Mouse (Mus musculus) right cerebral cortex, postnatal 10 days (tissue): ENCODE data around the gene Ttc34.

Experiments used
- DNase-seq, 2 experiments: peaks; one replicate each; pipeline ENCODE4 v3.0.0; 2021; ENCODE audit warnings: low spot score in 2 of 2

Gene Ttc34

DNA sequence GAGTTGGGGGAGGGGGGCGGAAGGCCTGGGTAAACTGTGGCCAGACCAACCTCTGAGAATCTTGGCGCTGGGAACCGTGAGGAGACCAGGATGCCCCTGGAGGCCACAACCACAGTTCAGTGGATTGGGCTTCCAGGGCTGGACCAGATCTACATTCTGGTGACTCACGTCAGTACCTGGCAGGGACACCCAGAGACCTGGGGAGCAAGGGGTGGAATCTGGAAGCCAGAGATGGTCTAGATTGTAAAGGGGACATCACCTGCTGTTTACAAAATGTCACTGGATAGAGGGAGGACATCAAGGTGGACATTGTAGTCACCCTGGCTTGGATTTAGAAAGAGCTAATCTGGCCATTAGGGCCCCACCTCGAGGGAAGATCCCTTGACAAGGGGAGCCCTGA is 58.3 kb downstream of the Ttc34 start:
- DNase-seq = no peak

DNA sequence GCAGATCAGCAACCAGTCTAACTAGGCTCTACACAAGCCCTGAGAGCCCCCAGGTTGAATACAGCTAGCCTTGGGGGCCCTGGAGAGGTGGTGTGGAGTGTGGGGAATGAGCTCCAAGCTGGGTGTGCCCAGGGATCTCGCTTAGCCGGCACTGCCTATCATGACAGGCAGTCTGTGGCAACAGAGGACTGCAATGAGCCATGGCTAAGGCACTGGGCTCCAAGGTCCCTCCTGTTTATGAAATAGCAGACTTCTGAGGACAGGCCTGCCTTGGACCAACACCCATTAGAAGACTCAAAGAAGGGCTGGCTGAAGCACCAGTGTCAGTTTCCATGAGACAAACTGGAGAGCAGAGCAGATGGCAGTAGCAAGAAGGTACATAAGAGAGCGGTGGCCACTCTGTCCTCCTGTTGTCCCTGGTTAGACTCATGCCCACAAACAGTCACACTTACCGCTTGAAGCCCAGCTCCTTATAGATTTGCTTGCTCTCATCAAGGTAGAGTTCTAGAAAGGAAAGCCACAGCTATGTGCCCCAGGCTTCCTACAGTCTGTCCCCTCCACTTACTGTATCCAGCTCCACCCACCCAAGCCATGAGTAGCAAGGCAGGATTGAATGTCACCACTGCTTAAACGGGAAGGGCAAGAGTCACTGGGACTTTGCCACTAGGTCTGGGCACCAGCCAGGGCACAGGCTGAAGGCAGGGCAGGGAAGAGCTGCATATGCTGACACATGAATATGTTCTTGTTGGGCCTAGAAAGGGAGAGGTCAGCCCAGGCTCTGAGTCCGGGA is 60.6 kb downstream of the Ttc34 start:
- no peak for DNase-seq

DNA sequence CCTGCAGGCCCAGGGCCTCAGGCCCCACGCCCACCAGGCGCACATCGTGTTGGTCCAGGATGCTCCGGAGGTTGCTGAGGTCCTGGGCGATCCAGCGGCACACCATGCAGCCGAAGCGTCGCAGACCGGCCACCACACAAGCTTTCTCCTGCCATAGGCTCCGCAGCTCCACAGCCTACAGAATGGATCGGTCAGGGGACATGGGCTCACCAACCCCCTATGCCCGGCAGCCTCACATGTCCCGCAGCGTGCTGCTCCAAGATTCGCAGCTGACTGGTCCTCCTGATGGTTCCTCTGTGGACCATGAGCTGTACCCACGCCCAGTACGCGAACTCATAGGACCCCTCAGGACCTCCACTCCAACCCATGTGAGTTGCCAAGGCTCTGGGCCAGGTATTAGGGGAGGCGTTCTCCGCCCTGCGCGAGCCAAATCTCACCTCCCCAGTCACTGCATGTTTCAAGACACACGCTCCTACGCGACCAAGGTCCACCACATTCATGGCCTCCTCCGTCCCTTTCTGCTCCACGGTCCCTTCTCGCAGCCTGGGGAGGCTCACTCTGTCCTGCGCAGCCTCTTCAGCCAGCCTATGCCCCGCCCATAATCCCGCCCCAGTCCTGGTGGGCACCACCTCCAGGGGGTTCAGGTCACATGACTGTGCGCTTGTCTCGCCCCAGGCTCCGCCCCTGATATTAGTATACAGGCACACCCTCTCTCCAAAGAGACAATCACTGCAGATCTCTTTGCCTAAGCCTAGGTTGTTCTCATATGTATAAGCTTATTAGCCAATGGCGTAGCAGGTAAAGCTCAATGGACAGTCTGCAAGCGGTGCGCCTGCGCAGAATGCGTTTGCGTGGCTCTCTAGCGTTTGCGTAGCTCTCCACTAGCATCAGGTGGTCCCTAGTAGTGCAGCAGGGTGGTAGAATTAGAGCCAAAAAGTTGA is 61.5 kb downstream of the Ttc34 start, which contains the start of gene Fam213b:
Gene Fam213b (minus strand): TSS at position 630 of the 941 bp plus-strand sequence.
- peak; percentile 83 to 91 for DNase-seq

DNA sequence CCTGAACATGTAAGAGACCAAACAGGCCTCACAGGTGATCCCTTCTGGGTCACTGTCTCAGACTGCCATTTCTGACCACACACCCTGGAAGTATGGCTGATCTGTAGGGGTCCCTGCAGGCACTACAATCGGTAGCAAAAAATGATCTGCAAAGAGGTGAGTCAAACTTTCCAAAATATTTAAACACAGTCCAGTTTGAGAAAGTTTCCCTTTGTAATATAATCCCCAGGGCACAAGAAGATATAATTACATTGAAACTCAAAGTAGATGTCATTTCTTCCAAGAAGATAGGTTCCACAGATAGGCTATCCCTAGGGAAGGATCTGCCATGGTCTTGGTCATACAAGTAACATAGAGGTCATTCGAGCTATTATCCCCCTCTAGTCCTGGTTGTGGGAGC is 65.1 kb downstream of the Ttc34 start:
- DNase-seq = no peak

DNA sequence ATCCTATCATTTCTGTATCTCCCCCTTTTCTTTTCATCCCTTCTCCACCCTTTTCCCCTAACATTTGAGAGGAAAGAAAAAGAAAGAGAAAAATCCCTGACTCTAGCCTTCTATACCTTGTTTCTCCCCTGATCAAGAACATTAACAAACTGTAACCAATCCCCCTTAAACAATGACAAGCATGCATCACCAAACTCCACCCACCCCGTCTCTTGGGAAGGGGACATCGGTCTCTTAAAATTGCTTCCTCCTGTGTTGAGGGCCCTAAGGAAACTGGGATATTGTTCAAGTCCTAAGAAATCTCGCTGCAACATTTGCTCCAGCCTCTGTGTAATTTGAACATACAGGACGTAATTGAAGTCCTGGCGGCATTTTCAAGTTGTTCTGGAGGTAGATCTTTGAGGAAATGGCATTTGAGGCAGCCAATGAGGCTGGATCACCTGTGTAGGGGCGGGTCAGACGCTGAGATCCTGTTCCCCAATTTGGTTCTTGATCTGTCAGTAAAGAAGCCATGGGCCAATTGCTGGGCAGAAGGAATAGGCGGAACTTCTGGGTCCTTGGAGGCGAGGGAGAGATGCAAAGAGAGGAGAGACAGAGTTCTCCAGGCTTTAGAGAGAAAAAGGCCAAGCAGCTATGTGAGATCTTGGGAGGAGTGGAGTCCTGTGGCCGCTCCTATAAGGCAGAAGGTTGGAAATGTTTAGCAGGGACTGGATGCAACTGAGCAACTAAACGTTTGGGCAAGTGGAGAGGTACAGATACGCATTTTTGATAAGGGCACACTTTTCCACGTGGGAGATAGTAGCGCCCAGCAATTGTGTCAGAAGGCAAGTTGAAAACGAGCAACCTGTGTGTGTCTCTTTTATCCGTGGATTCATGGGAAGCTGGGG is 67.2 kb downstream of the Ttc34 start:
- peak; percentile 91 to 95 for DNase-seq

GRCm38 (mm10) chr4:154907833-154908232 is 70.6 kb downstream of the Ttc34 start:
- DNase-seq = peak; percentile 72 to 79

- DNase-seq = no peak
Observed at GRCm38 (mm10) chr4:154908490-154908889, 71.2 kb downstream of the Ttc34 start.

DNA sequence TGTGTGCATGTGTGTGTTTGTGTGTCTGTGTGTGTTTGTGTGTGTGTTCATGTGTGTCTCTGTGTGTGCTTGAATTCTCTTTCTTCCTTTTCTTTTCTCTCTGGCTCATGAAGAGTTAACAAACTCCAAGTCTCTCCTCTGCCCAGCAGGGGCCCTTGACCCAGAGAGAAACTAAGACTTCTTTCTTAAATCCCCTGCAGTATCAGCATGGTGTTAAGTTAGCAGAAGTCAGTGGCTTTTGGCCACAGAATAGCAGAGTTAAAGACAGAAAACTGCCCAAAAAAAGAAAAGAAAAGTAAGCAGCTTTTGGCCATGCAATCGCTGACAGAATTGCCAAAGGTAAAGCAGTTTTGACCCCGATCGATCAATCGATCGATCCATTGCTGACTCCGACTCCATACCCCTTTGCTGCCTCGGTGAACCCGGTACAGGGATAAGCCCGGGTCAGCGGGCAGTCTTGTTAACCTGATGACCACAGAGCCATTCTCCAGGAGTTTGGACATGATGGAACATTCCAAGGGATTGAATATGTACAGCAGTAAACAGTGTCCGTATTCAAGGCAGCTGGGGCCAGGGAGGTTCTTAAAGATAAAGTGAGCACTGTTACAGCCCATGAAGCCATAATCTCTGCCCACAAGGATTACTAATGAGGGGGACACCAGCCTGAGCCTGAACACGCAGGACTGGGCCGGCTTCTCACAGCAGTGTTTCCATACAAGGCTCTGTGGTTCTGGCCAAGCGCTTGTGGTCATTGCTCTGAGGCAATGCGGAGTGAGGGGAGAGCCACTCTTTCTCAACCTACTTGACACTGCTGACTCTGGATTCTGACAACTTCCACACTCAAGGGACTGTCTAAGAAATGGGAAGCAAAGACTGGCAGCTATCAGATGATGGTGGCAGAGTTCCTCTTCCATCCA is 73.6 kb downstream of the Ttc34 start:
- DNase-seq = peak; percentile 46 to 57

DNA sequence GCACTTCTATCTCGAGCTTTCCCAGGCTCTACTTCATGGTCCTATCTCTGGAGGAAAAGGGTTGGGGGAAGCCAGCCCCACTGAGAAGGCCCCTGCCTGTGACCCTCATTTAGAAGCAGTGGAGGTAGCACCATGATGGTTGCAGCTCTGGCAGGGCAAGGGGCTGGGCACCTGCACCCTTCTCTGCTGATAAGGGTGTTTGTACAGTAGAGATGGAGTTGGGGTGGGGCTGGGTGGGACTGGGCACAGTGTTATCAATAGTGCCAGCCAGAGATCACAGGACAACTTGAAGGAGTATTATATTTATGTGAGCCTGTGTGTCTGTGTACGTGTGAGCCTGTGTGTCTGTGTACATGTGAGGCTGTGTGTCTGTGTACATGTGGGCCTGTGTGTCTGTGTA is 74.4 kb downstream of the Ttc34 start:
- DNase-seq = no peak

DNA sequence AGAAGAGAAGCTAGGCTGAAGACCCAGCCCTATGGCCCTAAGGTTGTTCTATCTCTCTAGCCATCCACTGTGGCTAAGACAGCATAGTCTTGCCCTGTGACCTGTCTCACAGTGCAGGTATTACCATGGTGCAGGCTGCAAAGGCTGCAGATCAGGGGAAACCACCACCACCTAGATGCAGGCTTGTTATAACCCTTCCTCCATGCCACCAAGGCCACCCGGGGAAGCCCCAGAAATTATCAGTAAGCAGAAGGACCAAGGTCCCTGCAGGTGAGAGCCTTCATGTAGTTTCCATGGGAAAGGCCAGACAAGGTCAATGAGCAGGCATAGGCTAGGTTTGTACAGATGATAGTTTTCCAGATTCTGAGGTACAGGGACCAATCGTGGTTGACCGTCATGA is 76.6 kb downstream of the Ttc34 start:
- DNase-seq = no peak

DNA sequence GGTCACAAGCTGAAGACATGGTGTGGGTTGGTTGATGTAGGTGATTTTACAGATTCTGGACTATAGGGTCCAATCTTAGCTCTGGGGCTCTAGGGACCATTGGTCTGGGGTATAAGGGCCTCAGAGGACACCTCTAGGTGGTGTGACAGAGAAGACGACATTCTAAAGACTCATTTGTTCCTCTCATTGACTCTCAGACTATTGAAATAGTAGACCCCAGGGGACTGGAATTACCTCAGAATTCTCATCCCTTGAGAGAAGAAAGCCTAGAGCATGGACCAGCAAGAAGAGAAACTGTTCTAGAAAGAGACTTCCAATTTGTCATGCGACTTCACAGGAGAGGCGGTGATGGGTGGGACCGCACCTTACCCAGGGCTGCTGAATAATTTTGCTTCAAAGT is 77.0 kb downstream of the Ttc34 start:
- DNase-seq = no peak

GRCm38 (mm10) chr4:154914707-154915106 is 77.4 kb downstream of the Ttc34 start:
- DNase-seq = no peak

DNA sequence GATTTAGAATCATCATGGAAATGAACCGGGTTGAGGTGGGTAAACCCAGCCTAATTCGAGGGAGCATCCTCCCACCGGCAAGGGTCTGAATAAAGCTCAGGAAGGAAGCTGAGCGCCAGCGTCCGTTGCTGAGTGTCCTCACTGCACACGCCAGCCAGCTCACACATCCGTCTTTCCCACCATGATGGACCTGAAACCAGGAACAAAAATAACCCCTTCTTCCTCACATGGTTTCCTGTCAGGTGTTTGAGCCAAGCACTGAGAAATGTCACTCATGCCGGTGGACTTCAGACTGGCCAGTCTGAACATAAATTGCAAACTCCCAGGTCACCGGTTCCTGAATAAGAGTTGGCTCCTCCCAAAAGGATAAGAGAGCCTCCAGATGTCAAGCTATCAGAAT is 78.0 kb downstream of the Ttc34 start:
- DNase-seq = no peak

DNA sequence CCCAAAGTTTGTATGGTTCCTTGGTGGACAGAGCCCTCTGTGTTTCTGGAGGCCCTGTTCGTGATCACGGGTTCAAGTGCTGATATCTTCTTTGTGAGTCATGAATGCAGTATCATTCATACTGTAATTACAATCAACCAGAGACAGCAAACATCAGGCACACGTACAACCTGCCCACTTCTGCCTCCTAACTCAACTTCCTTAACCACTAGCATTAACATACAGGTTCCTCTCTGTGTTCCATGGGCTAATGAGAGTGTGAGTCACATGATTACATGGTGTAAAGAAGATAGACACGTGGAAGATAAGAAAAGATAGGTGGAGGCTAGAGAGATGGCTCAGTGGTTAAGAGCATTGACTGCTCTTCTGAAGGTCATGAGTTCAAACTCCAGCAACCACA is 79.4 kb downstream of the Ttc34 start:
- DNase-seq = no peak
